Mouse (Mus musculus) frontal cortex, adult (tissue): Measurements from ENCODE around the gene Snx13.

Experiments used
- ATAC-seq: cut with Nextera tagmentation; 2 replicates; pipeline ENCODE4 v1.9.2; 2017; ENCODE audit warnings: mild to moderate bottlenecking, moderate library complexity, mixed read lengths; ENCODE audit not compliant: low TSS enrichment

Snx13 gene

DNA sequence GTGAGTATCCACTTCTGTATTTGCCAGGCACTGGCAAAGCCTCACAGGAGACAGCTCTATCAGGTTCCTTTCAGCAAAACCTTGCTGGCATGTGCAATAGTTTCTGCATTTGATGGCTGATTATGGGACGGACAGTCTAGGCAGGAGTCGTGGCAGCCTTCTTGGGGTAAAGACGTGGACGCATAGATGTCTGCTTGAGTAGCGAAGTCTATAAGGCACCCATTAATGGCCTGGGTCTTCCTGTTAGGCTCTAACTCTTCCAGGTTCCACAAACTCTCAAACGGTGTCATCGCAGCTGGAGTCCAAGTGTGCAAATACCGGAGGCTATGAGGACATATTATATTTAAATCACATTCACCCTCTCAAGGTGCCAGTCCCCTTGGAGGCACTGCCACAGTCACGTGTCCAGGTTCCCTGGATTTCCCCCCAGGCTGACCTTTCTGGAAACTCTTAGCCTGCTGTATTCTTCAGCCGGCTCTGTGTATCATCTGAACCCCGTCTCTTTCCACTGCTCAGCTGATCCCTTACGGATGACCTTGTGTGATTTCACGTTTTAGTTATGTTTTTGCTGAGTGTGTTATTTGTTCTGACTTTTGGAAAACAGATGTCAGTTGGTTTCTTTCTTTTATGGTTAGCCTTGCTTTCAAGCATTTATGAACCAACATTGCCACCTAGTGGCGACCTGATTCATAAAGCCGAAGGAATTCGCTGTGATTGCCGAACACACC is 144.9 kb downstream of the Snx13 start:
- ATAC-seq: peak; percentile 96

GRCm38 (mm10) chr12:35192426-35192769 is 145.4 kb downstream of the Snx13 start:
- peak; percentile 59; the same call in 1 of the 2 replicates for ATAC-seq
